In the genomic region with DNA sequence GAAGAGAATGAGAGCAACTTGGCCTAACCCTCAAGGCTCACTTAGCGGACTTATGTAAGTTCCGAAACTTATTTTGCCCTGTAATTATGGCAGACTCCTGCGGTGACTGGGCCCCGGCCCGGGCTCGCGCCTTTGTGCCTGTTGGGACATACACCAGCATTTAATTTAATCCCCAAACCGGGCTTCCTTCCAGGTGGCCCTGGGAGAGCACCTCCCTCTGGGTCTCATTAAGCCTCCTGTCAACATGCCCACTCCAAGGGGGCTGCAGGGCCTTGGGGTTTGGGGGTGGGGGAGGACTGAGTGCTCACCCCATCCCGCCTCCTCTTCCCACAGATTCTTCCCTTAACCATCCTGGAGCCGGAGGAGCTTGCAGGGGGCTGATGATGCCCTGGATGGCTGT, we compare ENCODE assay signal across 14 mouse cellular contexts. TPM values are rescaled to one million over a fixed set of nuclear protein-coding genes. Genes with fewer than 3 reads are reported as not detected.
A peak's percentile ranks its signal among the peaks of the same experiment; 100 is the strongest.
DNase-seq lines count a peak whose midpoint lies in the region; ATAC-seq lines count a peak whose summit lies in the region.
"Had no signal": no experiment of that assay in that cellular context is flagged by ENCODE, and none has a peak within 500 bp of the region (broad histone marks: within the 10 kb centered on the region; RNA-seq: fewer than 3 reads in every experiment).

No protein-coding gene starts in this region.

- H3K4me1 ChIP-seq in hindbrain, embryonic 10.5 days (replicated peaks), result peaks cover 24% of the 10 kb centered on the region
- H3K4me1 ChIP-seq in hindbrain, embryonic 11.5 days (replicated peaks; ENCODE audit: control insufficient read depth, insufficient read depth, low read length), result no peaks in the 10 kb centered on the region
- H3K4me1 ChIP-seq in embryonic facial prominence, embryonic 10.5 days, result peaks cover 23% of the 10 kb centered on the region
- H3K4me1 ChIP-seq: neural tube, embryonic 13.5 days had no signal

- no peak for ATAC-seq in hindbrain, embryonic 11.5 days (ENCODE audit: low FRiP score)
- no peak for ATAC-seq in monocyte, adult 5-6 weeks (replicated peaks; ENCODE audit: insufficient number of reproducible peaks, low FRiP score, low TSS enrichment, poor library complexity, severe bottlenecking)
- ATAC-seq: intestine, postnatal 0 days had no signal

- 69% methylated on average over 10 of the region's 10 CpGs for WGBS in hindbrain, embryonic 10.5 days
- 73% methylated on average over 10 of the region's 10 CpGs for WGBS in hindbrain, embryonic 11.5 days
- 48% methylated on average over 10 of the region's 10 CpGs for WGBS in embryonic facial prominence, embryonic 10.5 days

- H3K27ac ChIP-seq in hindbrain, embryonic 10.5 days, result 0 out of 2 replicates have a peak overlapping the region, but pooled peaks have one; percentile 9
- H3K27ac ChIP-seq in hindbrain, embryonic 11.5 days (ENCODE audit: low read depth, low read length), result no peak overlapping the region
- H3K27ac ChIP-seq in embryonic facial prominence, embryonic 10.5 days (replicated peaks), result no peak overlapping the region
- H3K27ac ChIP-seq: limb, embryonic 15.5 days; neural tube, embryonic 13.5 days had no signal

- H3K36me3 ChIP-seq in hindbrain, embryonic 10.5 days, result no peaks in the 10 kb centered on the region
- H3K36me3 ChIP-seq in hindbrain, embryonic 11.5 days (ENCODE audit: control insufficient read depth, insufficient read depth, low read length), result no peaks in the 10 kb centered on the region
- no peaks in the 10 kb centered on the region for H3K36me3 ChIP-seq in embryonic facial prominence, embryonic 10.5 days (replicated peaks)
- H3K36me3 ChIP-seq: heart, embryonic 13.5 days; limb, embryonic 15.5 days; neural tube, embryonic 13.5 days had no signal

- H3K4me3 ChIP-seq in hindbrain, embryonic 10.5 days, result no peak overlapping the region
- H3K4me3 ChIP-seq in hindbrain, embryonic 11.5 days (ENCODE audit: low read depth, low read length), result no peak overlapping the region
- H3K4me3 ChIP-seq in embryonic facial prominence, embryonic 10.5 days, result no peak overlapping the region
- H3K4me3 ChIP-seq: heart, embryonic 13.5 days; limb, embryonic 15.5 days; neural tube, embryonic 13.5 days had no signal

- no peaks in the 10 kb centered on the region for H3K27me3 ChIP-seq in hindbrain, embryonic 10.5 days (ENCODE audit: insufficient read depth, poor library complexity, severe bottlenecking)
- no peaks in the 10 kb centered on the region for H3K27me3 ChIP-seq in hindbrain, embryonic 11.5 days (ENCODE audit: control insufficient read depth, insufficient read depth, low read length)
- H3K27me3 ChIP-seq in embryonic facial prominence, embryonic 10.5 days (replicated peaks; ENCODE audit: low read depth, poor library complexity, severe bottlenecking), result 0 out of 2 replicates have a peak, but pooled peaks cover 6% of the 10 kb centered on the region
- H3K27me3 ChIP-seq: limb, embryonic 15.5 days; neural tube, embryonic 13.5 days had no signal

- H3K9me3 ChIP-seq in hindbrain, embryonic 10.5 days, result no peaks in the 10 kb centered on the region
- H3K9me3 ChIP-seq in hindbrain, embryonic 11.5 days (ENCODE audit: control insufficient read depth, low read length), result no peaks in the 10 kb centered on the region
- H3K9me3 ChIP-seq in embryonic facial prominence, embryonic 10.5 days, result no peaks in the 10 kb centered on the region
- H3K9me3 ChIP-seq: heart, embryonic 13.5 days; limb, embryonic 15.5 days; neural tube, embryonic 13.5 days had no signal

- no peak overlapping the region for H3K9ac ChIP-seq in hindbrain, embryonic 11.5 days (ENCODE audit: low read depth, low read length)
- H3K9ac ChIP-seq: heart, embryonic 13.5 days; limb, embryonic 15.5 days; neural tube, embryonic 13.5 days had no signal

- DNase-seq in hindbrain, embryonic 10.5 days (ENCODE audit: low spot score), result no peak
- DNase-seq in hindbrain, embryonic 11.5 days (ENCODE audit: low spot score), result no peak
- peak; percentile 87 for DNase-seq in Muller cell, postnatal 12 days (ENCODE audit: inconsistent ontology term)
- peak; percentile 14 for DNase-seq in embryonic facial prominence, embryonic 10.5 days (ENCODE audit: low spot score)
- DNase-seq in layer of hippocampus, adult 9-11 months, result peak; percentile 38
- no peak for DNase-seq in urinary bladder, postnatal 10 days (ENCODE audit: low spot score)
- DNase-seq in MN1 (ENCODE audit: low spot score), result no peak
- DNase-seq: lung, postnatal 36 days; thymus, postnatal 14 days had no signal

- no peak overlapping the region for H3K4me2 ChIP-seq in hindbrain, embryonic 11.5 days (replicated peaks; ENCODE audit: low read depth, low read length)
- H3K4me2 ChIP-seq: heart, embryonic 13.5 days; limb, embryonic 15.5 days; neural tube, embryonic 13.5 days had no signal

RNA-seq across cellular contexts. Expression of a gene that starts 37.8 kb away (rescaled TPM):
- polyA plus RNA-seq in hindbrain, embryonic 10.5 days (2016; fragmentation: Nextera tagmentation; extraction: Ambion mirVana), result 58.9 and 60.0 TPM in 2 replicates
- 46.6 and 64.0 TPM in 2 replicates for polyA plus RNA-seq in hindbrain, embryonic 11.5 days (2014; fragmentation: Nextera tagmentation; extraction: Ambion mirVana)
- polyA plus RNA-seq in embryonic facial prominence, embryonic 10.5 days (2016; fragmentation: Nextera tagmentation; extraction: Ambion mirVana), result 55.5 and 59.2 TPM in 2 replicates
- 63.2 to 87.6 TPM (median 76.2 TPM) in 3 replicates for total RNA-seq in monocyte, adult 5-6 weeks (2017)

Comparison
In these comparisons a context has a peak if more than half of its experiments do, and no peak if none do; other contexts are left out.
1. DNase-seq: peak in Muller cell, postnatal 12 days (single experiment), embryonic facial prominence, embryonic 10.5 days (single experiment) and layer of hippocampus, adult 9-11 months (single experiment); none in hindbrain, embryonic 10.5 days (single experiment), hindbrain, embryonic 11.5 days (single experiment), urinary bladder, postnatal 10 days (single experiment) and MN1 (single experiment).